Mouse (Mus musculus): ENCODE data around the gene Gli2.

The Gli2 gene

GRCm38 (mm10) chr1:119051192-119051937 lies 2.1 kb downstream of the Gli2 start:
- DNase-seq (ENCODE audit: low spot score in 2 of 2): no peak

- DNase-seq (ENCODE audit: low spot score in 2 of 2): no peak
Observed at GRCm38 (mm10) chr1:119049812-119050615, 3.4 kb downstream of the Gli2 start.

GRCm38 (mm10) chr1:119048988-119049387 lies 4.4 kb downstream of the Gli2 start:
- no peak for DNase-seq (ENCODE audit: low spot score in 2 of 2)

- DNase-seq (ENCODE audit: low spot score in 2 of 2): no peak
Observed at GRCm38 (mm10) chr1:119048547-119048946, 4.9 kb downstream of the Gli2 start.

GRCm38 (mm10) chr1:119047462-119048371 lies 5.7 kb downstream of the Gli2 start:
- DNase-seq (ENCODE audit: low spot score in 2 of 2): no peak

GRCm38 (mm10) chr1:119038436-119038835 lies 15.0 kb downstream of the Gli2 start:
- DNase-seq (ENCODE audit: low spot score in 2 of 2): no peak

- no peak for DNase-seq (ENCODE audit: low spot score in 2 of 2)
Observed at GRCm38 (mm10) chr1:119035931-119036330, 17.5 kb downstream of the Gli2 start.

- DNase-seq (ENCODE audit: low spot score in 2 of 2): no peak
Observed at GRCm38 (mm10) chr1:119035301-119035700, 18.1 kb downstream of the Gli2 start.

- DNase-seq (ENCODE audit: low spot score in 2 of 2): no peak
Observed at GRCm38 (mm10) chr1:119034163-119034705, 19.2 kb downstream of the Gli2 start.

GRCm38 (mm10) chr1:119033450-119034162 lies 19.8 kb downstream of the Gli2 start:
- DNase-seq (ENCODE audit: low spot score in 2 of 2): no peak

GRCm38 (mm10) chr1:119031185-119031584 lies 22.2 kb downstream of the Gli2 start:
- no peak for DNase-seq (ENCODE audit: low spot score in 2 of 2)

- no peak for DNase-seq (ENCODE audit: low spot score in 2 of 2)
Observed at GRCm38 (mm10) chr1:119025647-119026358, 27.6 kb downstream of the Gli2 start.

- no peak for DNase-seq (ENCODE audit: low spot score in 2 of 2)
Observed at GRCm38 (mm10) chr1:119022311-119022710, 31.1 kb downstream of the Gli2 start.

GRCm38 (mm10) chr1:119020092-119020491 lies 33.3 kb downstream of the Gli2 start:
- no peak for DNase-seq (ENCODE audit: low spot score in 2 of 2)

- DNase-seq (ENCODE audit: low spot score in 2 of 2): no peak
Observed at GRCm38 (mm10) chr1:119019056-119019455, 34.4 kb downstream of the Gli2 start.

GRCm38 (mm10) chr1:119016866-119017265 lies 36.6 kb downstream of the Gli2 start:
- DNase-seq (ENCODE audit: low spot score in 2 of 2): no peak

GRCm38 (mm10) chr1:119015108-119015507 lies 38.3 kb downstream of the Gli2 start:
- DNase-seq (ENCODE audit: low spot score in 2 of 2): no peak

GRCm38 (mm10) chr1:119008949-119009348 lies 44.5 kb downstream of the Gli2 start:
- DNase-seq (ENCODE audit: low spot score in 2 of 2): no peak

- DNase-seq (ENCODE audit: low spot score in 2 of 2): no peak
Observed at GRCm38 (mm10) chr1:119003852-119004398, 49.5 kb downstream of the Gli2 start.

- no peak for DNase-seq (ENCODE audit: low spot score in 2 of 2)
Observed at GRCm38 (mm10) chr1:119001454-119002034, 51.9 kb downstream of the Gli2 start.

Data from natural killer cell, adult 2 months (primary cell).